Mouse (Mus musculus) brain, embryonic 14.5 days (tissue): Measurements from ENCODE around the gene Tvp23a.

Experiments
- CTCF ChIP-seq: fragments of 200-500 bp; IDR thresholded peaks from 2 replicates; pipeline ENCODE4 v1.5.1; 2012; ENCODE audit warnings: inconsistent platforms, mild to moderate bottlenecking, moderate library complexity, borderline replicate concordance; ENCODE audit not compliant: insufficient read depth, insufficient read length; ENCODE audit errors: extremely low read depth
- POLR2A ChIP-seq: fragments of 200-500 bp; IDR thresholded peaks from 2 replicates; pipeline ENCODE4 v1.6.1; 2012; ENCODE audit warnings: mild to moderate bottlenecking, inconsistent platforms, borderline replicate concordance; ENCODE audit not compliant: poor library complexity, insufficient read depth, insufficient read length, severe bottlenecking; ENCODE audit errors: extremely low read depth

GRCm38 (mm10) chr16:10436166-10436565 is 11.0 kb downstream of the Tvp23a start:
- no peak for TF ChIP-seq CTCF
- TF ChIP-seq POLR2A, result no peak
